Mouse (Mus musculus): ENCODE data around the gene Gm47996.
"Not testable (repeated sequence)": the region's sequence is repeated elsewhere in the genome, so short reads cannot be mapped to it uniquely, and the experiment has no call there.

DNA sequence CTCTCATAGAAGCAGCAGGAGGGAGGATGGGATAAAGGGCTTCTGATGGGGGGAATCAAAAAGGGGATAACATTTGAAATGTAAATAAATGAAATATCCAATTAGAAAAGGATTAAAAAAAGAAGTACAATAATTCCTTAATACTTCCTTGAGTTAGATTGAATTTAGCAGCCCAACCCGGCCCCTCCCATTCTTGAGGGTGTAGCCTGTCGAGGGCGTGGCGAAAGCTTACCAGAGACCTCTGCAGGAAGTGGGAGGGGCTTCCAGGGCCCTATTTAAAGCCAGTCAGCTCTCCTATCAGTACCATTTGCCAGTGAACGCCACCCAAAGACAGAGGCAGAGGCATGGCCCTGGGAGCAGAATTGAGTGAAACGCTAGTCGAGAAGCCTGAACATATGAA lies 27.7 kb upstream of the Gm47996 start, which contains the start of gene Gm47985:
- not testable (repeated sequence) for TF ChIP-seq CTCF, POLR2A (IDR thresholded peaks at IDR 0.05; ENCODE audit: insufficient read depth, low read depth, low read length)
